Mouse (Mus musculus) CD8-positive naive resting alpha-beta T cell, adult 2 months (primary cell): ENCODE results near the gene Psmd8.
"Not testable (repeated sequence)": the region's sequence is repeated elsewhere in the genome, so short reads cannot be mapped to it uniquely, and the experiment has no call there.

Experiments
- DNase-seq, 2 experiments: peaks; one replicate each; pipeline ENCODE4 v3.0.0; 2022; ENCODE audit warnings: low read depth in 2 of 2, low spot score in 2 of 2

The Psmd8 gene

GRCm38 (mm10) chr7:29180077-29180853 is at the start of gene Psmd8:
Gene Psmd8 (minus strand): TSS chr7:29180701.
- peak; percentile 94 to 96 for DNase-seq

GRCm38 (mm10) chr7:29228202-29228601 is 47.7 kb upstream of the Psmd8 start:
- no peak for DNase-seq

- no peak for DNase-seq
Observed at GRCm38 (mm10) chr7:29225520-29225919, 45.0 kb upstream of the Psmd8 start.

- DNase-seq: no peak
Observed at GRCm38 (mm10) chr7:29224756-29225394, 44.4 kb upstream of the Psmd8 start.

GRCm38 (mm10) chr7:29214846-29215245 is 34.3 kb upstream of the Psmd8 start:
- no peak for DNase-seq

GRCm38 (mm10) chr7:29214236-29214635 is 33.7 kb upstream of the Psmd8 start:
- DNase-seq: no peak

GRCm38 (mm10) chr7:29213675-29214082 is 33.2 kb upstream of the Psmd8 start, which contains the start of gene Catsperg1:
Gene Catsperg1 (minus strand): TSS chr7:29214035.
- DNase-seq: no peak

- DNase-seq: not testable (repeated sequence)
Observed at GRCm38 (mm10) chr7:29212775-29213560, 32.5 kb upstream of the Psmd8 start.

GRCm38 (mm10) chr7:29212199-29212765 is 31.8 kb upstream of the Psmd8 start:
- DNase-seq: no peak

GRCm38 (mm10) chr7:29211415-29212198 is 31.1 kb upstream of the Psmd8 start:
- DNase-seq: peak; percentile 67 to 85

- not testable (repeated sequence) for DNase-seq
Observed at GRCm38 (mm10) chr7:29211013-29211412, 30.5 kb upstream of the Psmd8 start.

GRCm38 (mm10) chr7:29202577-29202976 is 22.1 kb upstream of the Psmd8 start:
- no peak for DNase-seq

GRCm38 (mm10) chr7:29194230-29194629 is 13.7 kb upstream of the Psmd8 start:
- not testable (repeated sequence) for DNase-seq

GRCm38 (mm10) chr7:29181323-29181722 is 822 bp upstream of the Psmd8 start:
- DNase-seq: not testable (repeated sequence)

- DNase-seq: no peak
Observed at GRCm38 (mm10) chr7:29180854-29181236, 344 bp upstream of the Psmd8 start.

GRCm38 (mm10) chr7:29179323-29179722 is 1.2 kb downstream of the Psmd8 start:
- DNase-seq: no peak

- DNase-seq: no peak
Observed at GRCm38 (mm10) chr7:29178106-29178505, 2.4 kb downstream of the Psmd8 start.

GRCm38 (mm10) chr7:29172390-29173016 is 8.0 kb downstream of the Psmd8 start:
- DNase-seq: no peak

GRCm38 (mm10) chr7:29171562-29172097 is 8.9 kb downstream of the Psmd8 start:
- no peak for DNase-seq
